Comparison of ENCODE assay signal across 9 mouse cellular contexts in genomic region chr14:36778956-36779355, GRCm38 (mm10).
DNase-seq lines count a peak whose midpoint lies in the region; ATAC-seq lines count a peak whose summit lies in the region.
"Had no signal": no experiment of that assay in that cellular context is flagged by ENCODE, and none has a peak within 500 bp of the region (broad histone marks: within the 10 kb centered on the region; RNA-seq: fewer than 3 reads in every experiment).

No protein-coding gene starts in this region.

- H3K9me3 ChIP-seq in intestine, embryonic 15.5 days = no peaks in the 10 kb centered on the region
- H3K9me3 ChIP-seq: embryonic facial prominence, embryonic 12.5 days had no signal

- no peaks in the 10 kb centered on the region for H3K4me1 ChIP-seq in intestine, embryonic 15.5 days (replicated peaks)
- H3K4me1 ChIP-seq: embryonic facial prominence, embryonic 12.5 days had no signal

- no peak for ATAC-seq in CD4-positive, CD25-positive, alpha-beta regulatory T cell, adult 4 months
- ATAC-seq in intestine, embryonic 15.5 days = no peak

- H3K4me3 ChIP-seq in intestine, embryonic 15.5 days (replicated peaks) = no peak overlapping the region
- H3K4me3 ChIP-seq: embryonic facial prominence, embryonic 12.5 days had no signal

- H3K27ac ChIP-seq in intestine, embryonic 15.5 days = no peak overlapping the region
- H3K27ac ChIP-seq: embryonic facial prominence, embryonic 12.5 days had no signal

- no peak overlapping the region for H3K9ac ChIP-seq in intestine, embryonic 15.5 days
- H3K9ac ChIP-seq: embryonic facial prominence, embryonic 12.5 days had no signal

- no peaks in the 10 kb centered on the region for H3K36me3 ChIP-seq in intestine, embryonic 15.5 days
- H3K36me3 ChIP-seq: embryonic facial prominence, embryonic 12.5 days had no signal

- H3K27me3 ChIP-seq in intestine, embryonic 15.5 days (replicated peaks) = no peaks in the 10 kb centered on the region
- H3K27me3 ChIP-seq: embryonic facial prominence, embryonic 12.5 days had no signal

- DNase-seq in adrenal gland, adult 2 months = peak; percentile 2
- no peak for DNase-seq in adrenal gland, adult 18-20 months (ENCODE audit: low spot score in 2 of 2)
- peak; percentile 3 for DNase-seq in ovary, postnatal 14 days (ENCODE audit: low spot score)
- DNase-seq in ovary, adult 18-20 months (ENCODE audit: low spot score) = no peak
- peak; percentile 7 to 23 for DNase-seq in layer of hippocampus, adult 8-10 months (ENCODE audit: low spot score in 2 of 2)
- DNase-seq in right cerebral cortex, postnatal 14 days = peak; percentile 9

- 52% methylated on average over 1 of the region's 1 CpGs for WGBS in intestine, embryonic 15.5 days

- no peak overlapping the region for H3K4me2 ChIP-seq in intestine, embryonic 15.5 days (replicated peaks)
- H3K4me2 ChIP-seq: embryonic facial prominence, embryonic 12.5 days had no signal

Comparison
In these comparisons a context has a peak if more than half of its experiments do, and no peak if none do; other contexts are left out.
1. DNase-seq: peak in adrenal gland, adult 2 months (single experiment), ovary, postnatal 14 days (single experiment), layer of hippocampus, adult 8-10 months (2 of 2) and right cerebral cortex, postnatal 14 days (single experiment); none in adrenal gland, adult 18-20 months (0 of 2) and ovary, adult 18-20 months (single experiment).